Mouse (Mus musculus) R1 (cell line): ENCODE measurements at regions not wholly inside any gene's neighbourhood (a gene's known extent, or its start where the extent isn't known, plus 50 kb on each side); places are given as distances from the start of the nearest gene placed in this dataset.

Experiments
- DNase-seq: peaks from one replicate; pipeline ENCODE4 v3.0.0-alpha.2; 2018; ENCODE audit warnings: low read depth, low spot score

GRCm38 (mm10) chr4:53219351-53219750 is 59.7 kb upstream of the Abca1 start:
- DNase-seq, result peak; percentile 51

DNA sequence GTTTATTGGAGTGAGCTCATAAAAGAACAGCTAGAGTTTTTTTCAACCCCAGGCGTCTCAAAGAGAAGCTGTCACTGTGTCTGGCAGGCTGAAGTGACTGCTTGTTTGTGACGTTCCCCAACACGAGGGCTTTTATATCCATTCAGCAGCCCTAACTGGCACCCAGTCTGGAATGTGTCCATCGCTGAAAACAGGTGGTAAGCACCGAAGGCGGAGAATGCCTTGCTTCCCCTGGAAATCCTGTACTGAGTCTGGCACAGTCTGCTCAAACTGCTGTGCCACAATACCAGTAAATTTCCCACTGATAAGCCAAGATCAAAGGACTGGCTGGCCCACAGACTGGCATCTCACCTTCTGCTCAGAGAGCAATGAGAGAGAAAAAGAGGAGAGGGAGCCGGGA is 59.1 kb upstream of the Abca1 start:
- DNase-seq, result no peak

GRCm38 (mm10) chr4:53218291-53218640 is 58.6 kb upstream of the Abca1 start:
- DNase-seq, result no peak

DNA sequence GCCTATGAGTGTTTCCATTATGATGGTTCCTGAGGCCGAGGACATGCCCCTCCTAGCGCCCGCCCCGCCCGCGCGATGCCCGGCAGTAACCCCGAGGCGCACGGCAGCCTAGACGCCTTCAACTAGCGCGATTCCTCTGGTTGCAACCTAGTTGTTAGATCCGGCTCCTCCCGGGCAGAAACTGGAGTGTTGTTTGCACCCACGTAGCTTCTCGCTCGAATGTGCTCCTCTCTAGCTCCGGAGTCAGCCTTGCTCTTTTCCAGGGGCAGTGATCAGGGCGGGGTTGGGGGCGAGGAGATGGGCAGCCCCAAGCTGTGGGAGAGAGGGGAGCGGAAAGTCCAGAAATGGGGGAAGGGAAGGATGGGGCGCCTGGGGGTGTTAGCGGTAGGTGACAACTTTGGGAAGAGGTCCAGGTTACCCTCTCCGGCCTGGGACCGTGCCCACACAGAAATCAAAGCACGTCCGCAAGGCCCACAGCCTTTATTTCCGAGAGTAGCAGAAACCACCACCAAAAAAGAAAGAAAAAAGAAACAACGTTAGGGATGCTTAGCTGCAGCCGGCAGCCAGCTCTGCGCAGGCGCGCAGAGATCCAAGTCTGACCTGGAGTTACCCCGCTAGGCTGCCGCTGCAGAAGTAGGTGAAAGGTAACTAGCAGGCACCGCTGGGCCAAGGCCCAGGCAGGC is 58.1 kb upstream of the Abca1 start:
- peak; percentile 72 for DNase-seq

GRCm38 (mm10) chr4:53212541-53212940 is 52.8 kb upstream of the Abca1 start:
- no peak for DNase-seq

DNA sequence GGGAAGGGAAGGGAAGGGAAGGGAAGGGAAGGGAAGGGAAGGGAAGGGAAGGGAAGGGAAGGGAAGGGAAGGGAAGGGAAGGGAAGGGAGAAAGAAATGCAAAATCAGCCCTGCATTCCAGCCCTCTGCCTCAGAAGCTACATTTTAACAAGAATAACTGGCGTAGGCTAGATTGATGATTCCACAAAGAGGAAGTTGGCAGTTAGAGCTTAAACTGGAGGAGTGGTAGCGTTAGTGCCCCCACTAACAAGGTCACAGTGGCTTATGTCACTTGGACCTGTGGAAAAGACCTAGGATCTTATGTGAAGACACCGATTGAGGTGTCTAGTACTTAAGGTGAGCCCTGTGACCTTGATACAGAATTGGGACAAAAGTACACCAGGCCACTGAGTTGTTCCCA is 51.0 kb upstream of the Abca1 start:
- no peak for DNase-seq
